Mouse (Mus musculus): ENCODE data around the gene Clic4. TPM values are rescaled to one million over a fixed set of nuclear protein-coding genes. Genes with fewer than 3 reads are reported as not detected.
A peak's percentile ranks its signal among the peaks of the same experiment; 100 is the strongest.

The Clic4 gene
- polyA plus RNA-seq, 1 experiment from 2014 or later, result 200 TPM

DNA sequence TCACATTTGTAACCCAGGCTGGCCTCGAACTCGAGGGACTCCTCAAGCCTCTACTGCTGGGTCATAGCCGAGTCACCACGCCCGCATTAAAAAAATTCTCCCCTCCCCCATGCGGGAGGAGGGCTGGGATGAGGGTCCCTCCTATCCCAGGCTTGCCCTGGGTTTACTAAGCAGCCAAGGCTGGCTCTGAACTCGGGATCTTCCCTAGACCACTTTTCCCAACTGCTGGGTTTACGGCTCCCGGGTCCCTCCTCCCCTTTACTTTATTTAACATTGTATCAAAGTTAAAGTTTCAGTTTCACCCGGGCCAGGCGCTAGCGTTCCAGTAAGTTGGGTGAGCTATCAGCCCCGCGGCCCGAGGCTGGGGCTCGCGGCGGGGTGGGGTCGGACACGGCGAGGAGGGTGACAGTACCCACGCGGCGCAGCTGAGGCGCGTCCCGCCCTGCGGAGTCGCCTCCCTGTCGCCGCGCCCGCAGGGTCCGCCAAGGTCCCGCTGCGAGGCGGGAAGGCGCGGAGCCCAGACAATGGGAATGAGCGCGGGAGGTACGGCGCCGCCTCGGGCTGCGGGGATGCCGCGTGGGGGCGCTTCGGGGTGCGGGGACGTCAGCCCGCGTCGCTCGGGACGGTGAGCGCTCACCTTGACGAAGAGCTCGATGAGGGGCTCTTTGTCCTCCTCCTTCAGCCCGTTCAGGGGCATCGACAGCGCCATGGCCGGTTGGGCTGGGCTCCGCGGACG lies 565 bp downstream of the Clic4 start:
- peak overlapping the region; percentile 76 for H3K4me2 ChIP-seq
- no peaks in the 10 kb centered on the region for H3K9me3 ChIP-seq (replicated peaks)
- peak overlapping the region; percentile 92 for H3K9ac ChIP-seq
- H3K4me3 ChIP-seq (replicated peaks), result peak overlapping the region; percentile 94
- H3K36me3 ChIP-seq, result no peaks in the 10 kb centered on the region
- peak overlapping the region; percentile 97 for H3K27ac ChIP-seq
- ATAC-seq (replicated peaks; ENCODE audit: low FRiP score), result peak; percentile 55
- peaks cover 57% of the 10 kb centered on the region for H3K4me1 ChIP-seq
- H3K27me3 ChIP-seq, result 0 out of 2 replicates have a peak, but pooled peaks cover 4% of the 10 kb centered on the region
- under 1% methylated on average over 66 of the region's 67 CpGs for WGBS

DNA sequence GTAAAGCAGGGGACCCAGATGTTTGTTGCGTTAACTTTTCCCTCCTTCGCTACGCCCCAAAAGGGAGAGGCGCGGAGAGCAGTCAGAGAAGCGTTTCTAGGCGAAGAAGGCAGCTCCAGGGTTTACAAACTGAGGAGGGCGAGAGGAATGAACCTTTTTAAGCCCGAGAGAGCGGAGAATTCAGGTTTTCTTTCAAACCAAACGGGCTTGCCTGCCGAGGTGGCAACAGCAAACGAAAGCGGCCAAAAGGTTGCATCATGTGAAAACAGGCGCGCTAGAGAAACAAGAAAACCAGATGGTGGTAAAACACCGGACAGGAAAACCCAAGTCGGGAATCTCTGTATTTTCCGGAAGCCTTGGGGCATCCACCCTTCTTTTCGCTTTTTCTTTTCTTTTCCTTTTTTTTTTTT lies 1.2 kb downstream of the Clic4 start:
- no peaks in the 10 kb centered on the region for H3K9me3 ChIP-seq (replicated peaks)
- 0 out of 2 replicates have a peak, but pooled peaks cover 4% of the 10 kb centered on the region for H3K27me3 ChIP-seq
- H3K4me1 ChIP-seq, result peaks cover 58% of the 10 kb centered on the region
- ATAC-seq (replicated peaks; ENCODE audit: low FRiP score), result no peak
- peak overlapping the region; percentile 94 for H3K4me3 ChIP-seq (replicated peaks)
- peak overlapping the region; percentile 97 for H3K27ac ChIP-seq
- H3K36me3 ChIP-seq, result no peaks in the 10 kb centered on the region
- WGBS, result 1% methylated on average over 20 of the region's 20 CpGs
- peak overlapping the region; percentile 92 for H3K9ac ChIP-seq
- peak overlapping the region; percentile 76 for H3K4me2 ChIP-seq

DNA sequence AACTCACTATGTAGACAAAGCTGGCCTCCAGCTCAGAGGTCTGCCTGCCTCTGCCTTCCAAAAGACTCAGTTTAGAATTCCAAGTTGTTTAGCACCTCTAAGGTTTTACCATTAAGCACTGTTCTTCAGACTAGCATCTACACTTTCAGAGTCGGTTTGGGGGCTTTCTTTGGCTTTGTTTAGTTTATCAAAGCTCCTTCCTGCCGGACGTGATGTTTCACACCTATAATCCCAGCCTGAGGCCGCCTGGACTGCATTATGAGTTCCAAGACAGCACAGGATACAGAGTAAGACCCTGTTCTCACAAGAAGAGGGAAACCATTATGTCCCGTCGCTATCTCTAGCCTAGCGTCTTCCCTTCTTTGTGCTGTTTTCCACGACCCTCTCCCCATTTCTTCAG lies 2.1 kb downstream of the Clic4 start:
- peaks cover 68% of the 10 kb centered on the region for H3K4me1 ChIP-seq
- no peaks in the 10 kb centered on the region for H3K36me3 ChIP-seq
- peak overlapping the region; percentile 76 for H3K4me2 ChIP-seq
- peak overlapping the region; percentile 92; the same call in 1 of the 2 replicates for H3K9ac ChIP-seq
- H3K27me3 ChIP-seq, result 0 out of 2 replicates have a peak, but pooled peaks cover 4% of the 10 kb centered on the region
- H3K9me3 ChIP-seq (replicated peaks), result no peaks in the 10 kb centered on the region
- H3K4me3 ChIP-seq (replicated peaks), result peak overlapping the region; percentile 94
- 42% methylated on average over 8 of the region's 8 CpGs for WGBS
- ATAC-seq (replicated peaks; ENCODE audit: low FRiP score), result no peak
- 0 out of 2 replicates have a peak overlapping the region, but pooled peaks have one; percentile 97 for H3K27ac ChIP-seq

DNA sequence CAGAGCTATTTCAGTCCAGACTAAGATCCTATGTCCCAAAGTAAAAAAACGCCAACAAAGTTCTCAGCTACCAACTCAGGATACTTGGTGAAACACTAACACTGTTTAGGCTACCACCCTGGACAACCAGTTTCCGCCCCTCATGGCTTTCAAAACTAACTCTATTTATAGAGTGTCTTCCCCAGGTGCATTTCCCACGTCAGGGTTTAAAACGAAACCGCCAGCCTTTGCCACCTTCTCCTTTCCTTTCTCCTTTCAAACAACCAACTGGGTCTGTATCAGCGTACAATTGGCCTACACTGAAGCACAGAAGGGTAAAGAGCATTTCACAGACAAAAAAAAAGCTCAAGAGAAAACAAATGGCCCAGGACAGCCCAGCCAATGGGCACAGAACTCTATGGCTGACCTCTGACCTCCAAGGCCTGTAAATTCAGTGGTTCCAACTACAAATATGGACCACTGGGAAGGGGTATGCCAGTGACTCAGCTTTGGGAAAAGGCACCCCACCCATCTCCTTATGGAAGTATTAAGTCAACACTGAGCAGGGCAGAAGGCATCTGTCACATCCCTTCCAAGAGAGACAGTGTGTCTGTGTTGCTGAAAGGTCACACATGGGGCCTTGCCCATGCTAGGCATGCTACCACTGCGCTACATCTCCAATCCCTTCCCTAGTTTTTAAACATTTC lies 2.8 kb downstream of the Clic4 start:
- no peaks in the 10 kb centered on the region for H3K36me3 ChIP-seq
- H3K4me2 ChIP-seq, result peak overlapping the region; percentile 76
- H3K4me3 ChIP-seq (replicated peaks), result peak overlapping the region; percentile 94
- H3K9ac ChIP-seq, result 0 out of 2 replicates have a peak overlapping the region, but pooled peaks have one; percentile 8
- 51% methylated on average over 7 of the region's 7 CpGs for WGBS
- ATAC-seq (replicated peaks; ENCODE audit: low FRiP score), result no peak
- H3K4me1 ChIP-seq, result peaks cover 74% of the 10 kb centered on the region
- H3K27me3 ChIP-seq, result 0 out of 2 replicates have a peak, but pooled peaks cover 4% of the 10 kb centered on the region
- H3K9me3 ChIP-seq (replicated peaks), result no peaks in the 10 kb centered on the region
- 0 out of 2 replicates have a peak overlapping the region, but pooled peaks have one; percentile 19 for H3K27ac ChIP-seq

DNA sequence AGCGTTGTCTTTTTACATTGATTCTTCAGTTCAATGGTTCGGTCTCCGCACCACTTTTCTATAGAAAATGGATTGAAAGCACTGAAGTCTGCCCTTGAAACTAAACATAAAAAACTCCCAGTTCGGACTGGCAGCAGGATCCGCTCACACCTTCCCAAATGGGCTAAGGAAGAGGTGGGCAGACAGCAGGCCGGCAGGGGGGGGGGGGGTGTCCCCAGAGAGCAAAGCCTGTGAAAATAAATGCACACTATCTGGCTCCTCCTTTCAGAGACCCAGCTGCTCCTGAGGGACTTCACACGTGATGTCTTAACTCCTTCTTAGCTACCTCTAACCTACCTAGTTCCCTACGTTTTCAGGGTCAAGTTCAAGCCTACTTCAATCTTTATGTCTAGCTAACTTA lies 5.1 kb downstream of the Clic4 start:
- no peak for ATAC-seq (replicated peaks; ENCODE audit: low FRiP score)
- peaks cover 63% of the 10 kb centered on the region for H3K4me1 ChIP-seq

DNA sequence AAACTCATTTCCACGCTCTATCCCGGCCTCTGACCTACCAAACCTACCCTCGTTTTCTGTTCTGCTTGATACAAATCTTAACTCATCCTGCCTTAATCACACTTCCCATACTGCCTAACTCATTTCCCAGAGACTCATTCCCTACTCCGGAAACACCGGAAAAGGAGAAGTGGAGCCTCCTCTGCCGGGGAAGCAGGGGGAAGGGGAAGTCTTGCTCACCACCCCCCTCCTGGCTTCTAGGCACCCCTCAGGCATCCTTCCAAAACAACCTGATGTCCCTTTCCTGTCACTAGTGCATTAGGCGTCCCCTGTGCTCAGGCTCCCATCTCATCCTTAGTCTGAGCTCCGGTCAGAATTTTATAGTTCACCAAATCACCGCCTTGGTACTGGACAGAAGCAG lies 5.6 kb downstream of the Clic4 start:
- no peak for ATAC-seq (replicated peaks; ENCODE audit: low FRiP score)
- no peaks in the 10 kb centered on the region for H3K27me3 ChIP-seq
- peak overlapping the region; percentile 52; the same call in 1 of the 2 replicates for H3K27ac ChIP-seq
- H3K4me2 ChIP-seq, result peak overlapping the region; percentile 76
- H3K36me3 ChIP-seq, result peaks cover 4% of the 10 kb centered on the region
- no peak overlapping the region for H3K9ac ChIP-seq
- 48% methylated on average over 9 of the region's 9 CpGs for WGBS
- H3K4me3 ChIP-seq (replicated peaks), result 0 out of 2 replicates have a peak overlapping the region, but pooled peaks have one; percentile 5
- peaks cover 66% of the 10 kb centered on the region for H3K4me1 ChIP-seq
- H3K9me3 ChIP-seq (replicated peaks), result no peaks in the 10 kb centered on the region

More for the DNA sequence above, 5.1 kb downstream of the Clic4 start:
- H3K27me3 ChIP-seq, result no peaks in the 10 kb centered on the region
- WGBS, result 43% methylated on average over 8 of the region's 8 CpGs
- H3K9ac ChIP-seq, result no peak overlapping the region
- H3K9me3 ChIP-seq (replicated peaks), result no peaks in the 10 kb centered on the region
- H3K27ac ChIP-seq, result peak overlapping the region; percentile 52; the same call in 1 of the 2 replicates
- H3K4me3 ChIP-seq (replicated peaks), result 0 out of 2 replicates have a peak overlapping the region, but pooled peaks have one; percentile 5
- peak overlapping the region; percentile 76 for H3K4me2 ChIP-seq
- no peaks in the 10 kb centered on the region for H3K36me3 ChIP-seq

DNA sequence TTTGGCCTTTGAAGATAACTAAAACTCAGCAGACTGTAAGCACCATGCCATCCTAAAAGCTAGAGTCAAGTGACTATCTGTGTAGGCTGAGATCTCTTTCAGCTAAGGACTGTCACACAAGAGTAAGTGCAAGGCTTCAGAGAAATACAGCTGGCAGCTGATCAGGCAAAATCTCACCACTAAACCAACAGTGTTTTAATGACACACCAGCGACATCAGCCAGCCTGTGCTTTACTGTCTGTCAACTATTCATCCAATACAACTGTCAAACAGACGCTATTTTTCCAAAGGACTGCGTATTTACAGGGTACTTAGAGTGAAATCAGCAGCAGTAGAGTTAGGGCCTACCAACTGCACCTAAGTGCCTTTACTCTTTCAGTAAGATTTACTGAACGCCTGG lies 12.2 kb downstream of the Clic4 start:
- H3K36me3 ChIP-seq, result peaks cover 17% of the 10 kb centered on the region
- H3K9ac ChIP-seq, result no peak overlapping the region
- no peaks in the 10 kb centered on the region for H3K27me3 ChIP-seq
- 56% methylated on average over 4 of the region's 4 CpGs for WGBS
- no peak for ATAC-seq (replicated peaks; ENCODE audit: low FRiP score)
- H3K4me3 ChIP-seq (replicated peaks), result no peak overlapping the region
- no peak overlapping the region for H3K4me2 ChIP-seq
- H3K9me3 ChIP-seq (replicated peaks), result no peaks in the 10 kb centered on the region
- peaks cover 47% of the 10 kb centered on the region for H3K4me1 ChIP-seq
- no peak overlapping the region for H3K27ac ChIP-seq

DNA sequence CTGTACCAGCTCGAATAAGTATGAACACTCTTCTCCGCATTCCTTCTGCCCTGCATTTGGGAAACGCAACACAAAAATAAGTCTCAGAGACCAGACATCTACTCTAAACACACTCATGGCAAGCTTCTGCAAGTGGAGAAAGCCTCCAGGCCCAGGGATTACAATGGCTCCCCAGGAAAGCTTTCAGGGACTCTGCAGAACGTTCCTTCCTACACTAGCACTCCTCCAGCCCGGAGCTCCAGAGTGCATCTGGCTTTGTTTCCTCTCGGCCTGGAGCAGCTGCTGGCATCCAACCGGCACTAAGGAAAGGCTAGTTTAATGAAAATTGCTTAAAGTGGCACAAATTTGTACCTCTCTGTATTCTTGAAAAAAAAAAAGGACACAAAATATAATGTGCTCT lies 14.1 kb downstream of the Clic4 start:
- Histone ChIP-seq H3K27ac (peak overlapping the region; percentile 80), H3K36me3 (peaks cover 17% of the 10 kb centered on the region), H3K9ac (no peak overlapping the region), H3K4me3 (replicated peaks) (no peak overlapping the region), H3K4me2 (no peak overlapping the region), H3K27me3 (no peaks in the 10 kb centered on the region), H3K4me1 (peaks cover 60% of the 10 kb centered on the region), H3K9me3 (replicated peaks) (no peaks in the 10 kb centered on the region)
- 54% methylated on average over 7 of the region's 7 CpGs for WGBS
- ATAC-seq (replicated peaks; ENCODE audit: low FRiP score), result no peak

DNA sequence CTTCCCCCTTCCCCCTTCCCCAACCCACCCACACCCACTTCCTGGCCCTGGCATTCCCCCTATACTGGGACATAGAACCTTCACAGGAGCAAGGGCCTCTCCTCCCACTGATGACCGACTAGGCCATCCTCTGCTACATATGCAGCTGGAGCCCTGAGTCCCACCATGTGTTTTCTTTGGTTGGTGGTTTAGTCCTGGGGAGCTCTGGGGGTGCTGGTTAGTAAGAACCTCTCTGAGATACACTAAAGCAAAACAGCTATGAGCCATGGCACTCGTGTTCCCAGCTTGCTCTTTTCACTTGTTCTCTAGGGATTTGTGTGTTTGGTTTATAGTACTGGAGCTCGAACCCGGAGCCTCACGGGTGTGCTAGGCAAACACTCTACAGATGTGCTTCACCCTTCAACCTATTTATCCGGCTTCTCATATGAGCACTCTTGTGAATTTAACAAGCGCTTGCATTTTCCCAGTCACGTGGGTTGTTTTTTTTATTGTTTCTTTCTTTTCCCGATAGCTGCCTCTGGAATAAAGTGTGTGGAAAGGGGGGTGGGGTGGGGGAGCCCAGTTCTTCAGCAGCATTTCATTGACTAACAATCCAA lies 14.6 kb downstream of the Clic4 start:
- Histone ChIP-seq H3K4me1 (peaks cover 64% of the 10 kb centered on the region), H3K36me3 (peaks cover 17% of the 10 kb centered on the region), H3K4me3 (replicated peaks) (no peak overlapping the region), H3K9me3 (replicated peaks) (no peaks in the 10 kb centered on the region), H3K4me2 (no peak overlapping the region), H3K27me3 (no peaks in the 10 kb centered on the region), H3K9ac (no peak overlapping the region), H3K27ac (peak overlapping the region; percentile 80)
- WGBS, result 65% methylated on average over 9 of the region's 9 CpGs
- no peak for ATAC-seq (replicated peaks; ENCODE audit: low FRiP score)

DNA sequence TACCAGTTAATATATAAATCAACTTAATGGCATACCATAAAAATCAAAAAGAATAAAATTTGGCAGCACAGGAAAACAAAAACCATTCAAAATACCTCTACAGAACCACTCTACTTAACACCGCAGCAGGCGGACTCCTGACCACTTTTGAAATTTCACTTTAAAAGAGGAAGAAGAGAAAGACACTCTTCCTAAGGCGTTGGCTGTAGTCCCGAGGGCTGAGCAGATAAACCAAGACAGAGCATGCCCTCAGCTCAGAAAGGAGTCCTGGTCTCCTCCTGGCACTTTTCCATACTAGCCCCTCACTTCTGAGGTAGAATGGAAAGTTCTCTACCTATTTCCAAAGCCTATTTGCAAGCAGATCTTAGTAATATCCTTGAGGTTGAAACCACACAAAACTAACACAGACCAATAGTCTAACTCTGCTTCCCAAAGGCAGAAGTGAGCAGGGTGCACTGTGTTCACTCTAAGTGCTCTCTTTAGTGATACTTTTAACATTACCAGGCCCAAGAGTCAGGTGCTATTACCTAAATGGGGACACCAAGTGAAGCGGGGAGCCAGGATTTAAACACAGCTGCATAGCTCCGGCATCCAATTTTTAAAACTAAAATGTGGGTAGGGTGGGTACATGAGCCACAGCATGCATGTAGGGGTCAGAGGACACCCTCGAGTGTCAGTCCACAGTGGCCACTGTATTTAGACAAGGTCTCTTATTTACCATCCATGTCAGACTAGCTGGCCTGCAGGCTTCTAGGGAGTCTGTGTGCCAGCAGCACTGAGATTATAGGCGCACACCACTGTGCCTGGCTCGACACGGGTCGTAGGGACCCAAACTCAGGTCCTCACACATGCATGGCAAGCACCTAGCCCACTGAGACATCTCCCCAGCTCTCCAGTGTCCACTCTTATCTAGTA lies 15.8 kb downstream of the Clic4 start:
- H3K4me3 ChIP-seq (replicated peaks), result no peak overlapping the region
- 89% methylated on average over 11 of the region's 11 CpGs for WGBS
- 0 out of 2 replicates have a peak overlapping the region, but pooled peaks have one; percentile 27 for H3K27ac ChIP-seq
- no peak overlapping the region for H3K4me2 ChIP-seq
- no peak for ATAC-seq (replicated peaks; ENCODE audit: low FRiP score)
- H3K4me1 ChIP-seq, result peaks cover 70% of the 10 kb centered on the region
- H3K27me3 ChIP-seq, result no peaks in the 10 kb centered on the region
- H3K9me3 ChIP-seq (replicated peaks), result no peaks in the 10 kb centered on the region
- no peak overlapping the region for H3K9ac ChIP-seq
- H3K36me3 ChIP-seq, result peaks cover 11% of the 10 kb centered on the region

DNA sequence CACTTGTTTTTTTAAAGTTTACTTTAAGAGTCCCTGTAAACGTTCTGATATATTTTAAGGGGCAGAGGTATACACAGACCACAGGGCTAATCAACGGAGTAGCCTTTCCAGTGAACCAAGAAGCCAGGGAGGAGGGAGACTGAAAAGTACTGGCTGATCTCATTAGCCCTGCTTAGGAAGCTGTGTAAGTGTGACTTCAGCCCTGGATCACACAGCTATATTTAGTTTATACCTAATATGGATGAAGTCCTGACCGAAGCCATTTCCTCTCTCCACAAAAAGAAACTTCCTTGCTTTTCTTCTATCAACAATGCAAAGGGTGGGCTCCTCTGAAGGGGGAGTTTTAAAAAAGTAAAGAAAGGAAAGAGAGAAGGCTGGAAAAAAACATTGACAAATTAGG lies 17.8 kb downstream of the Clic4 start:
- 0 out of 2 replicates have a peak, but pooled peaks cover 4% of the 10 kb centered on the region for H3K36me3 ChIP-seq
- 17% methylated on average over 3 of the region's 3 CpGs for WGBS
- H3K4me1 ChIP-seq, result peaks cover 63% of the 10 kb centered on the region
- no peak overlapping the region for H3K4me3 ChIP-seq (replicated peaks)
- H3K4me2 ChIP-seq, result peak overlapping the region; percentile 31; the same call in 1 of the 2 replicates
- no peaks in the 10 kb centered on the region for H3K9me3 ChIP-seq (replicated peaks)
- H3K27ac ChIP-seq, result peak overlapping the region; percentile 89
- H3K9ac ChIP-seq, result no peak overlapping the region
- no peaks in the 10 kb centered on the region for H3K27me3 ChIP-seq
- ATAC-seq (replicated peaks; ENCODE audit: low FRiP score), result peak; percentile 52; the same call in 1 of the 2 replicates

Measured in kidney, embryonic 15.5 days (tissue).